Mouse (Mus musculus) limb, embryonic 14.5 days (tissue): ENCODE measurements around the gene Sfxn3. TPM values are rescaled to one million over a fixed set of nuclear protein-coding genes. Genes with fewer than 3 reads are reported as not detected.

ENCODE experiments used
- ATAC-seq: fragments of 200-750 bp; cut with Nextera tagmentation; 2 replicates; pipeline ENCODE4 v1.8.0; 2017; ENCODE audit warnings: low read depth, moderate number of reproducible peaks, moderate TSS enrichment; ENCODE audit not compliant: low FRiP score
- DNase-seq: peaks from one replicate; pipeline ENCODE4 v3.0.0-alpha.2; 2015; ENCODE audit warnings: low spot score
- H3K27ac ChIP-seq: fragments of 300-500 bp; sonication (generic); replicated peaks from 2 replicates; pipeline ENCODE4 v1.5.1; 2014; ENCODE audit warnings: low read depth, mild to moderate bottlenecking, low read length, moderate library complexity, mixed read lengths
- H3K27me3 ChIP-seq: fragments of 300-500 bp; sonication (generic); 2 replicates; pipeline ENCODE4 v1.6.1; 2014; ENCODE audit warnings: low read length, mixed read lengths; ENCODE audit not compliant: control insufficient read depth, insufficient read depth
- H3K36me3 ChIP-seq: fragments of 300-500 bp; sonication (generic); 2 replicates; pipeline ENCODE4 v1.6.1; 2014; ENCODE audit warnings: mild to moderate bottlenecking, low read length, moderate library complexity, mixed read lengths; ENCODE audit not compliant: control insufficient read depth, insufficient read depth
- H3K4me1 ChIP-seq: fragments of 300-500 bp; sonication (generic); 2 replicates; pipeline ENCODE4 v1.6.1; 2014; ENCODE audit warnings: antibody characterized with exemption, low read length, mixed read lengths; ENCODE audit not compliant: control insufficient read depth, insufficient read depth
- H3K4me2 ChIP-seq: fragments of 300-500 bp; sonication (generic); replicated peaks from 2 replicates; pipeline ENCODE4 v1.6.1; 2014; ENCODE audit warnings: low read depth, mild to moderate bottlenecking, low read length, moderate library complexity; ENCODE audit not compliant: severe bottlenecking
- H3K4me3 ChIP-seq: fragments of 300-500 bp; sonication (generic); replicated peaks from 2 replicates; pipeline ENCODE4 v1.5.1; 2014; ENCODE audit warnings: low read length
- H3K9ac ChIP-seq: fragments of 300-500 bp; sonication (generic); 2 replicates; pipeline ENCODE4 v1.6.1; 2014; ENCODE audit warnings: mild to moderate bottlenecking, low read depth, low read length, moderate library complexity; ENCODE audit not compliant: severe bottlenecking
- H3K9me3 ChIP-seq: fragments of 300-500 bp; sonication (generic); 2 replicates; pipeline ENCODE4 v1.6.1; 2016; ENCODE audit warnings: low read length; ENCODE audit not compliant: control insufficient read depth
- POLR2A ChIP-seq: fragments of 200-500 bp; IDR thresholded peaks from 2 replicates; pipeline ENCODE4 v1.8.0; 2012; ENCODE audit warnings: inconsistent platforms, mild to moderate bottlenecking, moderate library complexity, borderline replicate concordance; ENCODE audit not compliant: insufficient read depth, insufficient read length; ENCODE audit errors: extremely low read depth
- WGBS: fragments of 180-500 bp; shearing (Covaris S2); extraction: QIAGEN DNeasy Blood & Tissue Kit; methylation state at CpG from one replicate; pipeline ENCODE4 v1.1.7; 2014; 5-methylcytosine and 5-hydroxymethylcytosine counted together
- polyA plus RNA-seq, 2 experiments: library from polyadenylated mRNA; depleted of rRNA in 1 of 2; stranded (reverse) in 1 of 2; unstranded in 1 of 2; fragments of >200 nt; fragmentation: Nextera tagmentation in 1 of 2; extraction: Ambion mirVana in 1 of 2; gene quantifications; 2 replicates each; pipeline versions ENCODE4 v1.2.1 to v1.2.3; 2012 to 2014

Gene Sfxn3
- polyA plus RNA-seq, 2 experiments, result 30.5 to 44.9 TPM

- peak; percentile 10; the same call in 1 of the 2 replicates for ATAC-seq
These were observed 31.6 kb upstream of the Sfxn3 start for GRCm38 (mm10) chr19:45015518-45016281.

GRCm38 (mm10) chr19:45016341-45017215 lies 30.7 kb upstream of the Sfxn3 start:
- H3K27ac ChIP-seq, result peak overlapping the region; percentile 99
- peaks cover 14% of the 10 kb centered on the region for H3K36me3 ChIP-seq
- no peak for TF ChIP-seq POLR2A
- no peaks in the 10 kb centered on the region for H3K27me3 ChIP-seq
- H3K4me3 ChIP-seq, result peak overlapping the region; percentile 73
- no peaks in the 10 kb centered on the region for H3K9me3 ChIP-seq
- peak overlapping the region; percentile 96 for H3K4me2 ChIP-seq
- H3K4me1 ChIP-seq, result peaks cover 52% of the 10 kb centered on the region
- WGBS, result under 1% methylated on average over 17 of the region's 18 CpGs
- peak overlapping the region; percentile 80 for H3K9ac ChIP-seq
- ATAC-seq (peak; percentile 60), DNase-seq (peak; percentile 86)

More at GRCm38 (mm10) chr19:45015518-45016281, 31.6 kb upstream of the Sfxn3 start:
- peak; percentile 58 for DNase-seq
- H3K27ac ChIP-seq, result peak overlapping the region; percentile 99
- no peak for TF ChIP-seq POLR2A
- WGBS, result under 1% methylated on average over 31 of the region's 34 CpGs
- peak overlapping the region; percentile 73 for H3K4me3 ChIP-seq
- H3K27me3 ChIP-seq, result no peaks in the 10 kb centered on the region
- peak overlapping the region; percentile 58 for H3K9ac ChIP-seq
- peaks cover 44% of the 10 kb centered on the region for H3K4me1 ChIP-seq
- no peaks in the 10 kb centered on the region for H3K9me3 ChIP-seq
- H3K4me2 ChIP-seq, result peak overlapping the region; percentile 96
- peaks cover 15% of the 10 kb centered on the region for H3K36me3 ChIP-seq

- ATAC-seq (peak; percentile 11), DNase-seq (peak; percentile 84)
- peaks cover 52% of the 10 kb centered on the region for H3K4me1 ChIP-seq
- H3K36me3 ChIP-seq, result peaks cover 15% of the 10 kb centered on the region
- peak overlapping the region; percentile 96 for H3K4me2 ChIP-seq
- peak overlapping the region; percentile 99 for H3K27ac ChIP-seq
- H3K4me3 ChIP-seq, result peak overlapping the region; percentile 73
- no peaks in the 10 kb centered on the region for H3K27me3 ChIP-seq
- peak overlapping the region; percentile 80 for H3K9ac ChIP-seq
- H3K9me3 ChIP-seq, result no peaks in the 10 kb centered on the region
- 0 out of 2 replicates have a peak, but pooled peaks have one; percentile 34 for TF ChIP-seq POLR2A
- 0% methylated on average over 15 of the region's 27 CpGs for WGBS
These were observed 30.0 kb upstream of the Sfxn3 start for GRCm38 (mm10) chr19:45017216-45017771.

- H3K4me3 ChIP-seq, result peak overlapping the region; percentile 73
- peak overlapping the region; percentile 80 for H3K9ac ChIP-seq
- no peaks in the 10 kb centered on the region for H3K9me3 ChIP-seq
- TF ChIP-seq POLR2A, result 0 out of 2 replicates have a peak, but pooled peaks have one; percentile 46
- H3K4me2 ChIP-seq, result peak overlapping the region; percentile 96
- WGBS, result 3% methylated on average over 25 of the region's 48 CpGs
- peak overlapping the region; percentile 99 for H3K27ac ChIP-seq
- no peaks in the 10 kb centered on the region for H3K27me3 ChIP-seq
- DNase-seq (peak; percentile 70), ATAC-seq (peak; percentile 67)
- peaks cover 52% of the 10 kb centered on the region for H3K4me1 ChIP-seq
- H3K36me3 ChIP-seq, result peaks cover 21% of the 10 kb centered on the region
These were observed 29.4 kb upstream of the Sfxn3 start for GRCm38 (mm10) chr19:45017909-45018308.
